Mouse (Mus musculus): ENCODE measurements around the gene Dock2. TPM values are rescaled to one million over a fixed set of nuclear protein-coding genes. Genes with fewer than 3 reads are reported as not detected.

Dock2 gene
- total and polyA plus RNA-seq, 3 experiments, result 79.6 to 151 (median 133) TPM

- H3K4me2 ChIP-seq (ENCODE audit: insufficient read depth, low read depth, poor library complexity, severe bottlenecking), result no peak overlapping the region
- H3K4me1 ChIP-seq (ENCODE audit: control insufficient read depth in 1 of 2, insufficient read depth in 2 of 2), result no peaks in the 10 kb centered on the region
- in situ Hi-C loops (cut with MboI; ENCODE audit: low pct_ligation_motif_present, low pct_unique_long_range_greater_than_20kb, low sequenced_read_pairs) (loop anchor here (5.0 kb wide), 1 partner anchor 37 kb away; no protein-coding TSS in a partner anchor), dilution Hi-C loops (cut with MboI; ENCODE audit: extremely low pct_ligation_motif_present, extremely low pct_unique_long_range_greater_than_20kb, low sequenced_read_pairs) (no loop called here)
- no peak overlapping the region for H3K27ac ChIP-seq (ENCODE audit: insufficient read depth, low read depth)
- H3K9ac ChIP-seq (ENCODE audit: insufficient read depth, low read depth), result no peak overlapping the region
- no peak for TF ChIP-seq UBTF (IDR thresholded peaks at IDR 0.05; ENCODE audit: low read depth, low read length)
- TF ChIP-seq JUN (IDR thresholded peaks at IDR 0.05; ENCODE audit: insufficient read depth, low read depth, low read length), result no peak
- TF ChIP-seq EP300 (IDR thresholded peaks at IDR 0.05; ENCODE audit: low read length), result no peak
- no peak for TF ChIP-seq ELF1 (IDR thresholded peaks at IDR 0.05; ENCODE audit: low read depth, low read length)
- no peak for TF ChIP-seq USF1 (IDR thresholded peaks at IDR 0.05; ENCODE audit: low read depth, low read length)
- H3K4me3 ChIP-seq (replicated peaks in 1 of 3; ENCODE audit: low read depth in 2 of 3, low read length in 2 of 3, poor library complexity in 1 of 3), result no peak overlapping the region
- peaks cover 41 to 93% of the 10 kb centered on the region in 2 experiments for H3K36me3 ChIP-seq (replicated peaks in 1 of 2; ENCODE audit: control insufficient read depth in 1 of 2, insufficient read depth in 1 of 2, low read length in 1 of 2)
- no peaks in the 10 kb centered on the region; the same call in 1 of the 2 replicates for H3K79me2 ChIP-seq (replicated peaks; ENCODE audit: control insufficient read depth, extremely low read depth, insufficient read depth, poor library complexity, severe bottlenecking)
- no peaks in the 10 kb centered on the region for H3K27me3 ChIP-seq (replicated peaks)
- H3K9me3 ChIP-seq (replicated peaks; ENCODE audit: low read length), result no peaks in the 10 kb centered on the region
- no peak for DNase-seq (ENCODE audit: extremely low read depth)
Observed at GRCm38 (mm10) chr11:34424546-34424945, 359.1 kb downstream of the Dock2 start.

GRCm38 (mm10) chr11:34421061-34421460, 362.6 kb downstream of the Dock2 start:
- H3K27ac ChIP-seq (ENCODE audit: insufficient read depth, low read depth), result no peak overlapping the region
- H3K79me2 ChIP-seq (replicated peaks; ENCODE audit: control insufficient read depth, extremely low read depth, insufficient read depth, poor library complexity, severe bottlenecking), result no peaks in the 10 kb centered on the region; the same call in 1 of the 2 replicates
- no peak overlapping the region for H3K4me3 ChIP-seq (replicated peaks in 1 of 3; ENCODE audit: low read depth in 2 of 3, low read length in 2 of 3, poor library complexity in 1 of 3)
- no peaks in the 10 kb centered on the region for H3K9me3 ChIP-seq (replicated peaks; ENCODE audit: low read length)
- H3K36me3 ChIP-seq (replicated peaks in 1 of 2; ENCODE audit: control insufficient read depth in 1 of 2, insufficient read depth in 1 of 2, low read length in 1 of 2), result peaks cover 52 to 94% of the 10 kb centered on the region in 2 experiments
- dilution Hi-C loops (cut with MboI; ENCODE audit: extremely low pct_ligation_motif_present, extremely low pct_unique_long_range_greater_than_20kb, low sequenced_read_pairs) (no loop called here), in situ Hi-C loops (cut with MboI; ENCODE audit: low pct_ligation_motif_present, low pct_unique_long_range_greater_than_20kb, low sequenced_read_pairs) (loop anchor here (5.0 kb wide), 1 partner anchor 34 kb away; no protein-coding TSS in a partner anchor)
- TF ChIP-seq JUND (conservative IDR thresholded peaks at IDR 0.05; ENCODE audit: low read depth, low read length) (no peak), NELFE (IDR thresholded peaks at IDR 0.05; ENCODE audit: low read depth, low read length) (no peak), NRF1 (IDR thresholded peaks at IDR 0.05; ENCODE audit: low read depth, low read length) (no peak), ZC3H11A (IDR thresholded peaks at IDR 0.05; ENCODE audit: low read depth, low read length) (no peak), CTCF (conservative IDR thresholded peaks at IDR 0.05 in 1 of 2, IDR thresholded peaks at IDR 0.05 in 1 of 2; ENCODE audit: low read depth in 2 of 2, low read length in 2 of 2) (no peak), POLR2AphosphoS2 (IDR thresholded peaks at IDR 0.05; ENCODE audit: low read depth, low read length) (no peak), ZKSCAN1 (IDR thresholded peaks at IDR 0.05; ENCODE audit: borderline replicate concordance, low read depth, low read length) (no peak), USF1 (IDR thresholded peaks at IDR 0.05; ENCODE audit: low read depth, low read length) (no peak), CHD2 (IDR thresholded peaks at IDR 0.05; ENCODE audit: low read length) (no peak), SMC3 (IDR thresholded peaks at IDR 0.05; ENCODE audit: low read depth, low read length) (no peak), USF2 (conservative IDR thresholded peaks at IDR 0.05; ENCODE audit: low read depth, low read length) (no peak), MAX (IDR thresholded peaks at IDR 0.05; ENCODE audit: low read length) (no peak), POLR2A (IDR thresholded peaks at IDR 0.05; ENCODE audit: low read depth, low read length) (no peak), IRF4 (IDR thresholded peaks at IDR 0.05; ENCODE audit: low read depth, low read length) (no peak), ELF1 (IDR thresholded peaks at IDR 0.05; ENCODE audit: low read depth, low read length) (no peak)
- DNase-seq (ENCODE audit: extremely low read depth), result no peak
- no peak overlapping the region for H3K4me2 ChIP-seq (ENCODE audit: insufficient read depth, low read depth, poor library complexity, severe bottlenecking)
- no peak overlapping the region for H3K9ac ChIP-seq (ENCODE audit: insufficient read depth, low read depth)
- no peaks in the 10 kb centered on the region for H3K4me1 ChIP-seq (ENCODE audit: control insufficient read depth in 1 of 2, insufficient read depth in 2 of 2)
- H3K27me3 ChIP-seq (replicated peaks), result no peaks in the 10 kb centered on the region
